In genomic region chr8:111336692-111337091, GRCm38 (mm10) we compare ENCODE assay signal across 13 mouse cellular contexts. TPM values are rescaled to one million over a fixed set of nuclear protein-coding genes. Genes with fewer than 3 reads are reported as not detected.
DNase-seq lines count a peak whose midpoint lies in the region; ATAC-seq and TF ChIP-seq lines count a peak whose summit lies in the region.
"Had no signal": no experiment of that assay in that cellular context is flagged by ENCODE, and none has a peak within 500 bp of the region (broad histone marks: within the 10 kb centered on the region; RNA-seq: fewer than 3 reads in every experiment).

No protein-coding gene starts in this region.

- H3K36me3 ChIP-seq in forebrain, postnatal 0 days (ENCODE audit: insufficient read depth): no peaks in the 10 kb centered on the region
- H3K36me3 ChIP-seq in forebrain, embryonic 15.5 days: no peaks in the 10 kb centered on the region
- no peaks in the 10 kb centered on the region for H3K36me3 ChIP-seq in myocyte (ENCODE audit: control insufficient read depth, insufficient read depth)
- H3K36me3 ChIP-seq: G1E; heart, embryonic 10.5 days had no signal

- no peaks in the 10 kb centered on the region for H3K9me3 ChIP-seq in forebrain, postnatal 0 days (ENCODE audit: low read length)
- no peaks in the 10 kb centered on the region for H3K9me3 ChIP-seq in forebrain, embryonic 15.5 days
- H3K9me3 ChIP-seq: G1E; heart, embryonic 10.5 days had no signal

- TF ChIP-seq CTCF in forebrain, postnatal 0 days (IDR thresholded peaks at IDR 0.05; ENCODE audit: low read depth): 0 out of 2 replicates have a peak, but pooled peaks have one; percentile 17
- peak; percentile 56 for TF ChIP-seq CTCF in layer of hippocampus, adult 2 months (conservative IDR thresholded peaks at IDR 0.05)

- no peaks in the 10 kb centered on the region for H3K4me1 ChIP-seq in forebrain, postnatal 0 days (ENCODE audit: insufficient read depth)
- peaks cover 10% of the 10 kb centered on the region for H3K4me1 ChIP-seq in forebrain, embryonic 15.5 days
- H3K4me1 ChIP-seq in brown adipose tissue, adult 24 weeks (ENCODE audit: control insufficient read depth, insufficient read depth, insufficient read length, low read length): no peaks in the 10 kb centered on the region

- no peak overlapping the region for H3K4me3 ChIP-seq in forebrain, postnatal 0 days (ENCODE audit: low read depth, low read length)
- no peak overlapping the region for H3K4me3 ChIP-seq in forebrain, embryonic 15.5 days
- H3K4me3 ChIP-seq in layer of hippocampus, adult 2 months: no peak overlapping the region
- H3K4me3 ChIP-seq in brown adipose tissue, adult 24 weeks (ENCODE audit: insufficient read depth, low read depth, low read length): peak overlapping the region; percentile 80
- H3K4me3 ChIP-seq in myocyte: peak overlapping the region; percentile 50

- H3K27me3 ChIP-seq in forebrain, postnatal 0 days (ENCODE audit: insufficient read depth, low read length): peaks cover 14% of the 10 kb centered on the region
- peaks cover 12% of the 10 kb centered on the region; the same call in 1 of the 2 replicates for H3K27me3 ChIP-seq in forebrain, embryonic 15.5 days
- no peaks in the 10 kb centered on the region for H3K27me3 ChIP-seq in myocyte (ENCODE audit: control insufficient read depth, insufficient read depth, insufficient read length)

- H3K27ac ChIP-seq in forebrain, postnatal 0 days (ENCODE audit: low read depth, low read length): no peak overlapping the region
- H3K27ac ChIP-seq in forebrain, embryonic 15.5 days (replicated peaks): no peak overlapping the region
- H3K27ac ChIP-seq in layer of hippocampus, adult 2 months: no peak overlapping the region
- H3K27ac ChIP-seq in brown adipose tissue, adult 24 weeks (replicated peaks; ENCODE audit: low read depth, low read length): no peak overlapping the region
- H3K27ac ChIP-seq: heart, embryonic 10.5 days had no signal

- H3ac ChIP-seq in myocyte (ENCODE audit: control insufficient read depth, insufficient read length): peak overlapping the region; percentile 7

- H3K79me2 ChIP-seq in myocyte (ENCODE audit: control insufficient read depth, insufficient read depth): no peaks in the 10 kb centered on the region

- TF ChIP-seq POLR2A in myocyte (IDR thresholded peaks at IDR 0.05; ENCODE audit: insufficient read length, low read depth): no peak

- WGBS in forebrain, postnatal 0 days: 85% methylated on average over 4 of the region's 4 CpGs
- 84% methylated on average over 4 of the region's 4 CpGs for WGBS in forebrain, embryonic 15.5 days

- no peak overlapping the region for H3K4me2 ChIP-seq in forebrain, postnatal 0 days (ENCODE audit: low read depth)
- no peak overlapping the region for H3K4me2 ChIP-seq in forebrain, embryonic 15.5 days (replicated peaks)
- peak overlapping the region; percentile 63 for H3K4me2 ChIP-seq in myocyte (ENCODE audit: low read depth)

- H3K9ac ChIP-seq in forebrain, postnatal 0 days: no peak overlapping the region
- no peak overlapping the region for H3K9ac ChIP-seq in forebrain, embryonic 15.5 days (replicated peaks)

- intact Hi-C loops in left cerebral cortex, postnatal 36 days (cut with DNase I): no loop called here
- intact Hi-C loops in left cerebral cortex, postnatal 10 days (cut with DNase I): no loop called here

- DNase-seq in forebrain, postnatal 0 days: no peak
- no peak for DNase-seq in layer of hippocampus, adult 2 months (ENCODE audit: low spot score in 2 of 2)
- DNase-seq in layer of hippocampus, postnatal 14 days (ENCODE audit: low spot score in 2 of 2): no peak
- no peak for DNase-seq in left cerebral cortex, postnatal 36 days (ENCODE audit: low spot score in 2 of 2)
- no peak for DNase-seq in left cerebral cortex, postnatal 10 days (ENCODE audit: extremely low spot score in 1 of 2, low spot score in 2 of 2)
- DNase-seq: cerebellum, adult 9-11 months; kidney, postnatal 10 days; lung, adult 2 months had no signal

- ATAC-seq in forebrain, postnatal 0 days: no peak
- ATAC-seq in forebrain, embryonic 15.5 days (replicated peaks): no peak

TF ChIP-seq in myocyte, 11 proteins besides CTCF, POLR2A, EP300 and RAD21:
- TF ChIP-seq USF1 (IDR thresholded peaks at IDR 0.05; ENCODE audit: low read depth) (no peak), SRF (IDR thresholded peaks at IDR 0.05; ENCODE audit: control insufficient read depth, insufficient read length, low read depth) (no peak), TCF12 (IDR thresholded peaks at IDR 0.05; ENCODE audit: insufficient read depth, poor library complexity, severe bottlenecking) (no peak), E2F4 (IDR thresholded peaks at IDR 0.05; ENCODE audit: insufficient read depth) (no peak), REST (IDR thresholded peaks at IDR 0.05; ENCODE audit: insufficient read depth, insufficient read length) (no peak), MYOG (IDR thresholded peaks at IDR 0.05; ENCODE audit: control insufficient read depth in 1 of 3, insufficient read depth in 1 of 3, insufficient read length in 2 of 3, low read depth in 2 of 3) (no peak), POLR2AphosphoS2 (IDR thresholded peaks at IDR 0.05; ENCODE audit: insufficient read length, low read depth) (no peak), CEBPB (IDR thresholded peaks at IDR 0.05; ENCODE audit: insufficient read depth, poor library complexity, severe bottlenecking) (no peak), TCF3 (IDR thresholded peaks at IDR 0.05; ENCODE audit: insufficient read length, low read depth) (no peak)

RNA-seq across cellular contexts. Expression of gene Mlkl, which starts 1.3 kb away (rescaled TPM):
- total RNA-seq in forebrain, postnatal 0 days (2014; rRNA removed): 1.4 TPM in 2 replicates
- polyA plus RNA-seq in forebrain, postnatal 0 days (2015; fragmentation: Nextera tagmentation; extraction: Ambion mirVana): 0.54 and 0.94 TPM in 2 replicates
- polyA plus RNA-seq in forebrain, embryonic 15.5 days (2015; fragmentation: Nextera tagmentation; extraction: Ambion mirVana): 0.33 and 0.56 TPM in 2 replicates
- 1 to 10 TPM in 1 of 2 experiments, under 1 TPM in 1; 0.22 to 1.1 TPM for total RNA-seq in layer of hippocampus, adult 2 months (2021)
- under 1 TPM; 0.37 to 0.91 TPM for total RNA-seq in layer of hippocampus, postnatal 14 days (2021)
- polyA plus RNA-seq in brown adipose tissue, adult 24 weeks (2012; ENCODE audit: insufficient read depth, insufficient read length, missing spikeins): 2.7 and 2.8 TPM in 2 replicates
- polyA plus RNA-seq in myocyte (2012; fragmentation: generic; extraction: Trizol): 14.5 TPM
- total RNA-seq in left cerebral cortex, postnatal 36 days (2021): under 1 TPM; 0.20 to 0.23 TPM
- under 1 TPM; 0.34 to 0.58 TPM for total RNA-seq in left cerebral cortex, postnatal 10 days (2021)
- total RNA-seq: G1E had no signal
- polyA plus RNA-seq: G1E had no signal

RNA-seq across cellular contexts. Expression of gene Rfwd3, which starts 36.7 kb away (rescaled TPM):
- 19.4 and 19.5 TPM in 2 replicates for total RNA-seq in forebrain, postnatal 0 days (2014; rRNA removed)
- polyA plus RNA-seq in forebrain, postnatal 0 days (2015; fragmentation: Nextera tagmentation; extraction: Ambion mirVana): 7.2 and 11.1 TPM in 2 replicates
- 34.3 and 34.9 TPM in 2 replicates for polyA plus RNA-seq in forebrain, embryonic 15.5 days (2015; fragmentation: Nextera tagmentation; extraction: Ambion mirVana)
- 10 to 100 TPM; 20.3 to 21.5 TPM for total RNA-seq in layer of hippocampus, adult 2 months (2021)
- 10 to 100 TPM; 19.7 to 20.3 TPM for total RNA-seq in layer of hippocampus, postnatal 14 days (2021)
- 7.0 and 9.1 TPM in 2 replicates for polyA plus RNA-seq in brown adipose tissue, adult 24 weeks (2012; ENCODE audit: insufficient read depth, insufficient read length, missing spikeins)
- 9.0 TPM for polyA plus RNA-seq in myocyte (2012; fragmentation: generic; extraction: Trizol)
- 10 to 100 TPM; 20.2 to 20.5 TPM for total RNA-seq in left cerebral cortex, postnatal 36 days (2021)
- total RNA-seq in left cerebral cortex, postnatal 10 days (2021): 10 to 100 TPM; 17.4 to 17.7 TPM

RNA-seq across cellular contexts. Expression of gene Fa2h, which starts 56.9 kb away (rescaled TPM):
- total RNA-seq in forebrain, postnatal 0 days (2014; rRNA removed): 0.29 and 0.31 TPM in 2 replicates
- polyA plus RNA-seq in forebrain, postnatal 0 days (2015; fragmentation: Nextera tagmentation; extraction: Ambion mirVana): 0.30 and 0.33 TPM in 2 replicates
- polyA plus RNA-seq in forebrain, embryonic 15.5 days (2015; fragmentation: Nextera tagmentation; extraction: Ambion mirVana): not detected in 2 replicates
- total RNA-seq in layer of hippocampus, adult 2 months (2021): 10 to 100 TPM; 22.0 to 23.1 TPM
- 10 to 100 TPM; 28.6 to 30.5 TPM for total RNA-seq in layer of hippocampus, postnatal 14 days (2021)
- polyA plus RNA-seq in brown adipose tissue, adult 24 weeks (2012; ENCODE audit: insufficient read depth, insufficient read length, missing spikeins): 1.0 TPM in 1 of 2 replicates, not detected in the other
- polyA plus RNA-seq in myocyte (2012; fragmentation: generic; extraction: Trizol): 0.54 TPM
- total RNA-seq in left cerebral cortex, postnatal 36 days (2021): 10 to 100 TPM; 20.4 to 31.0 TPM
- 1 to 10 TPM; 4.1 to 5.1 TPM for total RNA-seq in left cerebral cortex, postnatal 10 days (2021)
- polyA plus RNA-seq: G1E; heart, embryonic 10.5 days had no signal

Comparison
In these comparisons a context has a peak if more than half of its experiments do, and no peak if none do; other contexts are left out.
1. H3K4me3 ChIP-seq: peak in brown adipose tissue, adult 24 weeks (single experiment) and myocyte (single experiment); none in forebrain, postnatal 0 days (single experiment), forebrain, embryonic 15.5 days (single experiment) and layer of hippocampus, adult 2 months (single experiment).